Mouse (Mus musculus) heart, embryonic 13.5 days (tissue): Measurements from ENCODE around the gene Ankrd28. TPM values are rescaled to one million over a fixed set of nuclear protein-coding genes. Genes with fewer than 3 reads are reported as not detected.

ENCODE experiments used
- ATAC-seq: fragments of 200-750 bp; cut with Nextera tagmentation; 2 replicates; pipeline ENCODE4 v1.8.0; 2017; ENCODE audit warnings: moderate TSS enrichment; ENCODE audit not compliant: insufficient number of reproducible peaks, low FRiP score, low TSS enrichment; ENCODE audit errors: extremely low read depth
- H3K27ac ChIP-seq: fragments of 300-500 bp; sonication (generic); replicated peaks from 2 replicates; pipeline ENCODE4 v1.5.1; 2015; ENCODE audit warnings: moderate library complexity, mild to moderate bottlenecking, inconsistent platforms
- H3K27me3 ChIP-seq: fragments of 300-500 bp; sonication (generic); replicated peaks from 2 replicates; pipeline ENCODE4 v1.6.1; 2015; ENCODE audit warnings: mild to moderate bottlenecking, inconsistent platforms
- H3K36me3 ChIP-seq: fragments of 300-500 bp; sonication (generic); 2 replicates; pipeline ENCODE4 v1.6.1; 2015; ENCODE audit warnings: mild to moderate bottlenecking, inconsistent platforms
- H3K4me1 ChIP-seq: fragments of 300-500 bp; sonication (generic); 2 replicates; pipeline ENCODE4 v1.6.1; 2015; ENCODE audit warnings: inconsistent platforms
- H3K4me2 ChIP-seq: fragments of 300-500 bp; sonication (generic); 2 replicates; pipeline ENCODE4 v1.6.1; 2015; ENCODE audit warnings: inconsistent platforms, mild to moderate bottlenecking, moderate library complexity
- H3K4me3 ChIP-seq: fragments of 300-500 bp; sonication (generic); 2 replicates; pipeline ENCODE4 v1.5.1; 2015; ENCODE audit warnings: moderate library complexity, mild to moderate bottlenecking, inconsistent platforms
- H3K9ac ChIP-seq: fragments of 300-500 bp; sonication (generic); 2 replicates; pipeline ENCODE4 v1.6.1; 2015; ENCODE audit warnings: inconsistent platforms, mild to moderate bottlenecking, moderate library complexity
- H3K9me3 ChIP-seq: fragments of 300-500 bp; sonication (generic); 2 replicates; pipeline ENCODE4 v1.6.1; 2016; ENCODE audit warnings: inconsistent platforms
- WGBS: fragments of 180-500 bp; shearing (Covaris S2); methylation state at CpG from one replicate; pipeline ENCODE4 v1.1.7; 2015; ENCODE audit warnings: mixed read lengths; 5-methylcytosine and 5-hydroxymethylcytosine counted together
- polyA plus RNA-seq: library from polyadenylated mRNA; unstranded; fragments of >200 nt; fragmentation: Nextera tagmentation; extraction: Ambion mirVana; gene quantifications from 2 replicates; pipeline ENCODE4 v1.2.1, GENCODE M21; 2015

The Ankrd28 gene
- polyA plus RNA-seq, 1 experiment from 2014 or later, result 4.9 TPM

DNA sequence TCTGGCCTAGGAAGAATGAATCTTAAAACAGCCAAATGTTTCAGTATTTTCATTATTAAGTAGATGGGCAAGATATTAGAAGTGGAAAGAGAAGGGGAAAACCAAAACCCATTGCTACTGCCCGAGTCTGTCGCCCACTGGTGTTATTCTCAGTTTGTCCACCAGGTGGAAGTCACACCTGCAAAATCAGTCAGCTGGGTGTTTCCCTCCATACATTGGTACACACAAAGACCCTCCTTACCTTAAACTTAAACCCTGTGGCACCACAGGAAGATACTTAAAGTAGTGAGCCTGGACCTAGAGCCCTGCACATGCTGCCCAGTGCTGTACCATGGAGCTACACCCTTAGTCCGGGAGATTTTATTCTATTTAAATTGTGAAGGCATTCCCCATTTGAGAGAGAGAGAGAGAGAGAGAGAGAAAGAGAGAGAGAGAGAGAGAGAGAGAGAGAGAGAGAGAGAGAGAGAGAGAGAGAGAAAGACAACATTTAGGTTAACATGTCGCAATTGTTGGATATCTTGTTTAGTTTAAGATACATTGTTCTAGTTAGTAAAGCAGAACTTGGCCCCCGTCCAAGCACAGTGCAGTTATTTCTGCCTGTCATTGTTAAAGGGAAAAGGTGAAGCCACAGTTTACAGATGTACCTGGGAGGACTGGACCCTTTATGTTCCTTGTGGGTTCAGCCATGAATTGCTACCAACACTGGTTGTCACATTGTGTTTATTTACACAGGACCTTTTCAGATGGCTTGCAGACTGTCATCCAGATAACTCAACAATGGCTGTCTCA lies 173.4 kb downstream of the Ankrd28 start:
- Histone ChIP-seq H3K4me1 (peaks cover 72% of the 10 kb centered on the region), H3K9ac (no peak overlapping the region), H3K4me2 (no peak overlapping the region), H3K27me3 (no peaks in the 10 kb centered on the region), H3K36me3 (no peaks in the 10 kb centered on the region), H3K9me3 (no peaks in the 10 kb centered on the region), H3K4me3 (no peak overlapping the region), H3K27ac (peak overlapping the region; percentile 98)
- 36% methylated on average over 5 of the region's 5 CpGs for WGBS
- no peak for ATAC-seq

DNA sequence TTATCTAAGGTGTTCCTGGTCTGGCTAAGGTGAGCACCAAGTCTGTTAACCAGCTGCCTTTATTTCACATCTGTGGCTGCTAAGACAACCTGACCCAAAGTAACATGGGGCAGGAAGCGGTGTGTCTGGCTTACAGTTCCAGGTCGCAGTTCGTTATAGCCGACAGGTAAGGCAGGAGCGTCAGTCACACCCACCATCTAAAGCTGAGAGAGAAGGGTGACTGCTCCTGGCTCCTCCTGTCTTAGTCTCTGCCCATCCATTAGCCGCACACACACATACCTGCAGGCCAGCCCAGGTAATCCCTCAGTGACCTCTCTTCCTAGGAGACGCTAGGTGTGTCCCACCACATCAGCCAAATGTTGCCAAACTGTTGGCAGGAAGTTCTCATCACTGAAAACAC lies 174.1 kb downstream of the Ankrd28 start:
- ATAC-seq, result no peak
- Histone ChIP-seq H3K36me3 (no peaks in the 10 kb centered on the region), H3K4me2 (no peak overlapping the region), H3K9me3 (no peaks in the 10 kb centered on the region), H3K27ac (no peak overlapping the region), H3K4me3 (no peak overlapping the region), H3K4me1 (peaks cover 72% of the 10 kb centered on the region), H3K27me3 (no peaks in the 10 kb centered on the region), H3K9ac (no peak overlapping the region)
- 68% methylated on average over 7 of the region's 7 CpGs for WGBS

GRCm38 (mm10) chr14:31655406-31655805 lies 175.0 kb downstream of the Ankrd28 start:
- no peak overlapping the region for H3K9ac ChIP-seq
- H3K4me1 ChIP-seq, result peaks cover 67% of the 10 kb centered on the region
- H3K27me3 ChIP-seq, result no peaks in the 10 kb centered on the region
- 80% methylated on average over 14 of the region's 14 CpGs for WGBS
- 0 out of 2 replicates have a peak, but pooled peaks cover 1% of the 10 kb centered on the region for H3K9me3 ChIP-seq
- no peak overlapping the region for H3K4me2 ChIP-seq
- H3K36me3 ChIP-seq, result no peaks in the 10 kb centered on the region
- ATAC-seq, result no peak
- H3K4me3 ChIP-seq, result no peak overlapping the region
- H3K27ac ChIP-seq, result no peak overlapping the region

- WGBS, result 87% methylated on average over 5 of the region's 5 CpGs
- Histone ChIP-seq H3K9ac (no peak overlapping the region), H3K4me3 (no peak overlapping the region), H3K4me1 (peaks cover 61% of the 10 kb centered on the region), H3K27ac (no peak overlapping the region), H3K36me3 (no peaks in the 10 kb centered on the region), H3K27me3 (no peaks in the 10 kb centered on the region), H3K9me3 (0 out of 2 replicates have a peak, but pooled peaks cover 3% of the 10 kb centered on the region), H3K4me2 (no peak overlapping the region)
- ATAC-seq, result no peak
These were observed 175.6 kb downstream of the Ankrd28 start for GRCm38 (mm10) chr14:31654816-31655215.

GRCm38 (mm10) chr14:31653101-31653875 lies 177.2 kb downstream of the Ankrd28 start:
- WGBS, result 48% methylated on average over 14 of the region's 14 CpGs
- Histone ChIP-seq H3K27me3 (no peaks in the 10 kb centered on the region), H3K9ac (peak overlapping the region; percentile 16; the same call in 1 of the 2 replicates), H3K36me3 (no peaks in the 10 kb centered on the region), H3K4me1 (peaks cover 52% of the 10 kb centered on the region), H3K4me3 (no peak overlapping the region), H3K4me2 (no peak overlapping the region), H3K27ac (0 out of 2 replicates have a peak overlapping the region, but pooled peaks have one; percentile 15), H3K9me3 (0 out of 2 replicates have a peak, but pooled peaks cover 3% of the 10 kb centered on the region)
- ATAC-seq, result no peak

DNA sequence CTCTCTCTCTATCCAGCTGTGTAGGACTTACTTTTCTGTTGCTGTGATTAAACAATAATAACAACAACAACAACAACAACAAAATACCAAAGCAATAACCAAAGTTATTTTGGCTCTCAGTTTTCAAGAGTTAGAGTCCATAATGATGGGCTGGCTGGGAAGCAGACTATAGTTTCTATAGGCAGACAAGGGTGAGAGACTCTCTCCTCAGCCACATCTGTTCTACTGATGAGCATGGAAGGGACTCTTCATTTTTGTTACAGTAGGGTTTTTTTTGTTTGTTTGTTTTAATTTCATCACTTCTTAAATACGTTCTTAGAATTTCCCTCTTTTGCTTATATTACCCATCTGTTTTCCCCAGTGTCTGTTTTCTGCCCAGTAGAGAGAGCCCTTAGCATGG lies 177.8 kb downstream of the Ankrd28 start:
- H3K4me3 ChIP-seq, result no peak overlapping the region
- H3K4me1 ChIP-seq, result peaks cover 45% of the 10 kb centered on the region
- no peak overlapping the region for H3K4me2 ChIP-seq
- no peak overlapping the region for H3K27ac ChIP-seq
- H3K36me3 ChIP-seq, result no peaks in the 10 kb centered on the region
- 90% methylated on average over 1 of the region's 1 CpGs for WGBS
- H3K9ac ChIP-seq, result peak overlapping the region; percentile 16; the same call in 1 of the 2 replicates
- no peaks in the 10 kb centered on the region for H3K27me3 ChIP-seq
- ATAC-seq, result no peak
- H3K9me3 ChIP-seq, result 0 out of 2 replicates have a peak, but pooled peaks cover 3% of the 10 kb centered on the region

DNA sequence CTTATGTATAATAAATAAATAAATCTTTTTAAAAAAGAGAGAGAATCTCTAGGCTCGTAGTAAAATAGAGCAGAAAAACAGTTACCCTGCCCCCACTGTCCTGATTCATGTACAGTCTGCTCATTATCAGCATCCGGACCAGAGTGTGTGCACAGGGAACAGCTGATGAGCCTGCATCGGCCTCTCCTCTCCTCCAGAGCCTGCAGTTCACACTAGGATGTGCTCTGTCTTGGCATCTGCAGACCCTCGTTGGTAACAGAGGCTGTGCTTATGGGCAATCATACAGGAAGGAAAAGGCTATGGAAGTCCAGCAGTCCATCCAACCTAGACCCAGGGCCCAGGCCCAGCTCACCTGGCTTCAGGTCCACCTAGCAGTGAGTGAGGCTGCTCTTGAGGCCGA lies 178.3 kb downstream of the Ankrd28 start:
- 35% methylated on average over 5 of the region's 5 CpGs for WGBS

DNA sequence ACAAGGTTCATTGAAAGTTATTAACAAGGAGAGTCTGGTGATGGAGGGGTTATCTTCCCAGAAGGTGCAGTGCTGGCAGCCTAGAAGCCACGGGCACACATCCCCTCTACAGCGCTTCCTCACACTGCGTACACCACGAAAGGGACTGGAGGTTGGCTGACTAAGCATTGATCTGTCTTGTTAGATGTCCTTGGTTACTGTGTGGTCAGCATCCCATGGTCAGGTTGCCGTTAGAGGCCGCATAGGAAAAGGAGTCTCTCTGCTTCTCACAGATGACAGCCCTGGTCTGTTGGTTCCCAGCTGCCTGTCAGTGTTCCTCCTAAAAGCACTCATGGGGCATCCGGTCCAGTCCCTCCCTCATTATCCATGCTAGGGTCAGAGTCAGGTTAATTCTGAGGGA lies 179.2 kb downstream of the Ankrd28 start:
- Histone ChIP-seq H3K27me3 (no peaks in the 10 kb centered on the region), H3K4me3 (no peak overlapping the region), H3K36me3 (no peaks in the 10 kb centered on the region), H3K9ac (no peak overlapping the region), H3K9me3 (0 out of 2 replicates have a peak, but pooled peaks cover 3% of the 10 kb centered on the region), H3K4me1 (peaks cover 34% of the 10 kb centered on the region), H3K27ac (no peak overlapping the region), H3K4me2 (no peak overlapping the region)
- ATAC-seq, result no peak
- whole genome bisulfite sequencing, result 60% methylated on average over 7 of the region's 7 CpGs

More for the DNA sequence above, 178.3 kb downstream of the Ankrd28 start:
- Histone ChIP-seq H3K27ac (no peak overlapping the region), H3K9me3 (0 out of 2 replicates have a peak, but pooled peaks cover 3% of the 10 kb centered on the region), H3K27me3 (no peaks in the 10 kb centered on the region), H3K9ac (no peak overlapping the region), H3K36me3 (no peaks in the 10 kb centered on the region), H3K4me2 (no peak overlapping the region), H3K4me1 (peaks cover 40% of the 10 kb centered on the region), H3K4me3 (no peak overlapping the region)
- no peak for ATAC-seq

DNA sequence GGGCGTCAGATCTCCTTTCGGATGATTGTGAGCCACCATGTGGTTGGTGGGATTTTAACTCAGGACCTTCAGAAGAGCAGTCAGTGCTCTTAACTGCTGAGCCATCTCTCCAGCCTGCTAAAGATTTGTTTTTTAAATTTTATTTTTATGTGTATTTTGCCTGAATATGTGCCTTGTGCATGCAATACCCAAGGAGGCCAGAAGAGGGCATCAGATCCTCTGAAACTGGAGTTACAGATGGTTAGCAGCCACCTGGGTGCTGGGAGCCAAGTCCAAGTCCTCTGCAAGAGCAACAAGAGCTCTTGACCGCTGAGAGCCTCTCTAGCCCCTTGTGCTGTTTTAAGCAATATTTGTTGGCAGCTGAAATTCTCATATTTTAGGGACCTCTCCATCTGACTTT lies 180.1 kb downstream of the Ankrd28 start:
- no peak for ATAC-seq
- no peaks in the 10 kb centered on the region for H3K36me3 ChIP-seq

More for the DNA sequence above, 180.1 kb downstream of the Ankrd28 start:
- 96% methylated on average over 3 of the region's 3 CpGs for WGBS
- 0 out of 2 replicates have a peak, but pooled peaks cover 3% of the 10 kb centered on the region for H3K9me3 ChIP-seq
- no peaks in the 10 kb centered on the region for H3K27me3 ChIP-seq
- H3K4me1 ChIP-seq, result peaks cover 34% of the 10 kb centered on the region
- no peak overlapping the region for H3K9ac ChIP-seq
- H3K27ac ChIP-seq, result no peak overlapping the region
- H3K4me2 ChIP-seq, result no peak overlapping the region
- H3K4me3 ChIP-seq, result no peak overlapping the region
